Mouse (Mus musculus) spleen, adult 2 months (tissue): Measurements from ENCODE around the gene Fam160b1.

Source experiments
- CTCF ChIP-seq: fragments of 200-500 bp; IDR thresholded peaks from 2 replicates; pipeline ENCODE4 v1.5.1; 2011; ENCODE audit warnings: mild to moderate bottlenecking, inconsistent platforms; ENCODE audit not compliant: insufficient read depth, insufficient read length, insufficient replicate concordance; ENCODE audit errors: extremely low read depth
- POLR2A ChIP-seq: fragments of 200-500 bp; IDR thresholded peaks from 2 replicates; pipeline ENCODE4 v1.6.1; 2011; ENCODE audit warnings: low read depth, low read length, inconsistent platforms

DNA sequence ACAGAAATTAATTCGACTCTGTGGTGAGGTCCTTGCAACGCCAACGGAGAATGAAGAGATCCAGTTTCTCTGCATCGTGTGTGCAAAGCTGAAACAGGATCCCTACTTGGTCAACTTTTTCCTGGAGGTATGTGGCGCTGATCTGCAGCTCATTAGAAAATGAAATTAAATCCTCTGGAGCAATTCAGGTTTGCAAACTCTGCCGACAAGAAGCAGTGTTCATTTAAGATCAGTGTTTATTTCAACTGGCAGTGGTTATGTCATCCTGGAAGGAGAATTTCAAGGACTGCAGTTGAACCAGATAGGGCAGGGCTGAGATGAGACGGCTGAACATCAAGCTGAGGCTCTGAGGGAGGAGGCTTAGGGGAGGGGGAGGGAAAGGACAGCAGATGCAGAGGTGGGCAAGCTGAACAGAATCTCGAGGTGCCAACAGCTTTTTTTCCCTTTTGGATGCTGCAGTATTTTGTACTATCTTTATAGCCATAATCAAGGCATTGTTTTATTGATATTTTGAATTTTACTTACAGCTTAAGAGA, 12.9 kb downstream of the Fam160b1 start:
- TF ChIP-seq CTCF (no peak), POLR2A (no peak)
